Mouse (Mus musculus) brown adipose tissue, adult 24 weeks (tissue): ENCODE results near the gene Best2. TPM values are rescaled to one million over a fixed set of nuclear protein-coding genes. Genes with fewer than 3 reads are reported as not detected.

Source experiments
- H3K27ac ChIP-seq: fragments of 200-500 bp; replicated peaks from 2 replicates; pipeline ENCODE4 v1.5.1; 2012; ENCODE audit warnings: low read depth, mild to moderate bottlenecking, low read length
- H3K4me1 ChIP-seq: fragments of 200-500 bp; 2 replicates; pipeline ENCODE4 v1.6.1; 2012; ENCODE audit warnings: low read length, mixed read lengths; ENCODE audit not compliant: control insufficient read depth, insufficient read depth, insufficient read length
- H3K4me3 ChIP-seq: fragments of 200-500 bp; 2 replicates; pipeline ENCODE4 v1.5.1; 2012; ENCODE audit warnings: low read depth, mild to moderate bottlenecking, low read length, moderate library complexity; ENCODE audit not compliant: insufficient read depth
- polyA plus RNA-seq: library from polyadenylated mRNA; stranded (reverse); fragments of >200 nt; gene quantifications from 2 replicates; pipeline ENCODE4 v1.2.4, GENCODE M21; 2012; ENCODE audit not compliant: missing spikeins, insufficient read depth, insufficient read length

Gene Best2
- polyA plus RNA-seq, 1 experiment = not detected

- Histone ChIP-seq H3K4me1 (peaks cover 2% of the 10 kb centered on the region; the same call in 1 of the 2 replicates), H3K27ac (no peak overlapping the region), H3K4me3 (no peak overlapping the region)
These were observed 18.7 kb downstream of the Best2 start for GRCm38 (mm10) chr8:84995680-84996079.

GRCm38 (mm10) chr8:84994375-84994774, 20.0 kb downstream of the Best2 start:
- Histone ChIP-seq H3K4me3 (no peak overlapping the region), H3K4me1 (peaks cover 3% of the 10 kb centered on the region; the same call in 1 of the 2 replicates)

GRCm38 (mm10) chr8:84990836-84991235, 23.5 kb downstream of the Best2 start:
- no peak overlapping the region for H3K27ac ChIP-seq
- peaks cover 3% of the 10 kb centered on the region; the same call in 1 of the 2 replicates for H3K4me1 ChIP-seq
- H3K4me3 ChIP-seq = peak overlapping the region; percentile 67

More at GRCm38 (mm10) chr8:84994375-84994774, 20.0 kb downstream of the Best2 start:
- H3K27ac ChIP-seq = no peak overlapping the region

- peaks cover 3% of the 10 kb centered on the region; the same call in 1 of the 2 replicates for H3K4me1 ChIP-seq
- peak within 1 kb of the TSS; percentile 67 for H3K4me3 ChIP-seq
- H3K27ac ChIP-seq = peak within 1 kb of the TSS; percentile 74
These were observed 24.0 kb downstream of the Best2 start, which contains the start of gene Hook2 for GRCm38 (mm10) chr8:84990349-84990748. TSS of gene Hook2 (plus strand) at chr8:84990603.

GRCm38 (mm10) chr8:84989810-84990209, 24.5 kb downstream of the Best2 start:
- H3K27ac ChIP-seq = peak overlapping the region; percentile 74
- H3K4me3 ChIP-seq = peak overlapping the region; percentile 56
- peaks cover 6% of the 10 kb centered on the region for H3K4me1 ChIP-seq

GRCm38 (mm10) chr8:84989311-84989731, 25.0 kb downstream of the Best2 start:
- H3K4me1 ChIP-seq = peaks cover 6% of the 10 kb centered on the region
- no peak overlapping the region for H3K27ac ChIP-seq
- H3K4me3 ChIP-seq = no peak overlapping the region

- peaks cover 8% of the 10 kb centered on the region for H3K4me1 ChIP-seq
- no peak overlapping the region for H3K4me3 ChIP-seq
- no peak overlapping the region for H3K27ac ChIP-seq
These were observed 26.4 kb downstream of the Best2 start for GRCm38 (mm10) chr8:84987903-84988302.

GRCm38 (mm10) chr8:84987388-84987787, 26.9 kb downstream of the Best2 start:
- H3K4me3 ChIP-seq = no peak overlapping the region
- peaks cover 8% of the 10 kb centered on the region for H3K4me1 ChIP-seq
- no peak overlapping the region for H3K27ac ChIP-seq

- Histone ChIP-seq H3K27ac (peak overlapping the region; percentile 80), H3K4me3 (peak overlapping the region; percentile 62), H3K4me1 (peaks cover 8% of the 10 kb centered on the region)
These were observed 27.9 kb downstream of the Best2 start for GRCm38 (mm10) chr8:84986379-84986945.

- H3K4me3 ChIP-seq = peak overlapping the region; percentile 62
- H3K4me1 ChIP-seq = peaks cover 13% of the 10 kb centered on the region
These were observed 28.5 kb downstream of the Best2 start for GRCm38 (mm10) chr8:84985684-84986378.

GRCm38 (mm10) chr8:84985049-84985683, 29.2 kb downstream of the Best2 start:
- H3K4me3 ChIP-seq = peak overlapping the region; percentile 62
- peak overlapping the region; percentile 80 for H3K27ac ChIP-seq
- peaks cover 16% of the 10 kb centered on the region for H3K4me1 ChIP-seq

More at GRCm38 (mm10) chr8:84985684-84986378, 28.5 kb downstream of the Best2 start:
- peak overlapping the region; percentile 80 for H3K27ac ChIP-seq

GRCm38 (mm10) chr8:84984294-84985048, 29.9 kb downstream of the Best2 start:
- Histone ChIP-seq H3K4me1 (peaks cover 16% of the 10 kb centered on the region), H3K4me3 (peak overlapping the region; percentile 62), H3K27ac (peak overlapping the region; percentile 80)

GRCm38 (mm10) chr8:84982499-84983011, 31.8 kb downstream of the Best2 start:
- Histone ChIP-seq H3K4me3 (no peak overlapping the region), H3K27ac (peak overlapping the region; percentile 39; the same call in 1 of the 2 replicates), H3K4me1 (peaks cover 16% of the 10 kb centered on the region)

- peak overlapping the region; percentile 39; the same call in 1 of the 2 replicates for H3K27ac ChIP-seq
- H3K4me1 ChIP-seq = peaks cover 16% of the 10 kb centered on the region
- H3K4me3 ChIP-seq = no peak overlapping the region
These were observed 32.5 kb downstream of the Best2 start for GRCm38 (mm10) chr8:84981644-84982498.
